8 mouse cellular contexts compared by ENCODE assay signal in the genomic region with DNA sequence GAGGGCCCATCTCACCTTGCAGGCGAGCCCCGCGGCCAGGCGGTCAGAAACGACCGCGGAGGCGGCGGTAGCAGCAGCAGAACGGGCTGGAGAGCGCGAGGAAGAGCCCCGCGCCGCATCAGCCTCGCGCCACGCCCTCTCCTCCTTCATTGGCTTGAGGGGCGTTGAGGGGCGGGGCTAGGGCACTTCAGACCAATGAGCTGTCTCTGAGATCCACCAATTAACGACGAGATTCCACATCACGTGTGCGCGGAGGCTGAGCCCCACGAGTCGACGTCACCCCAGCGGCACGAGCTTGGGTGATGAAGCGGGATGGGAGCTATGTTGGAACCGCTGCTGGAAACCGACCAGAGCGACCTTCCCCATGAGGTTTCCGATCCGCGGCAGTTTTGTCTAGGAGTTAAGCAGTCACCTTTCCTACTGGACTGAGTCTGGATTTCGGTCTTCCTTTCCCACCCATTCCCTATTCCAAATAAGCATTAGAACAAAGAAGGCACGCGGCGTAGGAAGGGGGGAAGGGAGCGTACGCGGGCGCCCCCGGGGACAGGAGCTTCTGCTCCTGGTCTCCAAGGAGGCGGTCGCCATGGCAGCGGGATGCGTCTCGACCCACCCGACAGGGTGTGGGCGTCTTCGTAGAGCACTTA. TPM values are rescaled to one million over a fixed set of nuclear protein-coding genes. Genes with fewer than 3 reads are reported as not detected.
DNase-seq lines count a peak whose midpoint lies in the region; ATAC-seq and TF ChIP-seq lines count a peak whose summit lies in the region.

Gene 1700037H04Rik (minus strand): TSS at position 144 of the 644 bp plus-strand sequence.

- H3K9ac ChIP-seq in forebrain, embryonic 16.5 days (replicated peaks; ENCODE audit: low read depth, low read length), result peak within 1 kb of the TSS; percentile 85
- peak within 1 kb of the TSS; percentile 80 for H3K9ac ChIP-seq in lung, embryonic 14.5 days

- under 1% methylated on average over 54 of the region's 54 CpGs for WGBS in forebrain, embryonic 16.5 days
- under 1% methylated on average over 54 of the region's 54 CpGs for WGBS in lung, embryonic 14.5 days
- under 1% methylated on average over 54 of the region's 54 CpGs for WGBS in olfactory bulb, adult 2 months
- WGBS in thymus, adult 2 months, result under 1% methylated on average over 54 of the region's 54 CpGs

- H3K36me3 ChIP-seq in G1E (replicated peaks), result peaks cover 29% of the 10 kb centered on the region
- no peaks in the 10 kb centered on the region for H3K36me3 ChIP-seq in forebrain, embryonic 16.5 days (ENCODE audit: control insufficient read depth, insufficient read depth)
- no peaks in the 10 kb centered on the region for H3K36me3 ChIP-seq in lung, embryonic 14.5 days (ENCODE audit: insufficient read depth)
- no peaks in the 10 kb centered on the region for H3K36me3 ChIP-seq in thymus, adult 2 months (ENCODE audit: control insufficient read depth, insufficient read depth, low read length)

- no peak for TF ChIP-seq CTCF in G1E (IDR thresholded peaks at IDR 0.05; ENCODE audit: low read depth, low read length)
- no peak for TF ChIP-seq CTCF in layer of hippocampus, adult 2 months (conservative IDR thresholded peaks at IDR 0.05)
- no peak for TF ChIP-seq CTCF in lung, embryonic 14.5 days (IDR thresholded peaks at IDR 0.05; ENCODE audit: low read depth)
- no peak for TF ChIP-seq CTCF in olfactory bulb, adult 2 months (IDR thresholded peaks at IDR 0.05; ENCODE audit: insufficient read depth, low read depth, low read length)
- TF ChIP-seq CTCF in thymus, adult 2 months (IDR thresholded peaks at IDR 0.05; ENCODE audit: borderline replicate concordance, control insufficient read depth, extremely low read depth, insufficient read depth, low read length, poor library complexity), result 0 out of 2 replicates have a peak, but pooled peaks have one; percentile 18

- intact Hi-C loops in heart, postnatal 36 days (cut with DNase I), result loop anchor here (1.0 to 5.0 kb wide), 2 partner anchors 65 to 198 kb away; no protein-coding TSS in a partner anchor

- H3K27me3 ChIP-seq in G1E (ENCODE audit: insufficient read depth, low read length), result peaks cover 7% of the 10 kb centered on the region
- no peaks in the 10 kb centered on the region for H3K27me3 ChIP-seq in forebrain, embryonic 16.5 days (replicated peaks; ENCODE audit: control insufficient read depth, insufficient read depth, low read length)
- no peaks in the 10 kb centered on the region for H3K27me3 ChIP-seq in lung, embryonic 14.5 days (ENCODE audit: insufficient read depth, low read length)
- no peaks in the 10 kb centered on the region for H3K27me3 ChIP-seq in thymus, adult 2 months (ENCODE audit: control insufficient read depth, insufficient read depth, low read length)

- peak; percentile 100 for DNase-seq in G1E (ENCODE audit: low spot score)
- DNase-seq in cerebellum, adult 18-20 months, result peak; percentile 96 to 99
- DNase-seq in heart, postnatal 36 days, result peak; percentile 92 to 93
- peak; percentile 93 to 97 for DNase-seq in layer of hippocampus, adult 2 months (ENCODE audit: low spot score in 2 of 2)
- peak; percentile 99 for DNase-seq in lung, embryonic 14.5 days
- DNase-seq in thymus, adult 2 months, result peak; percentile 96

- H3K27ac ChIP-seq in forebrain, embryonic 16.5 days (ENCODE audit: low read length), result peak within 1 kb of the TSS; percentile 96
- peak within 1 kb of the TSS; percentile 96 for H3K27ac ChIP-seq in layer of hippocampus, adult 2 months
- peak within 1 kb of the TSS; percentile 92 for H3K27ac ChIP-seq in lung, embryonic 14.5 days (ENCODE audit: low read depth)
- peak within 1 kb of the TSS; percentile 76 for H3K27ac ChIP-seq in olfactory bulb, adult 2 months (ENCODE audit: insufficient read depth, low read depth, low read length)
- H3K27ac ChIP-seq in thymus, adult 2 months (ENCODE audit: control insufficient read depth, insufficient read depth, low read length), result no peak within 1 kb of the TSS

- H3K4me3 ChIP-seq in G1E (ENCODE audit: low read depth, low read length), result peak within 1 kb of the TSS; percentile 80
- peak within 1 kb of the TSS; percentile 95 for H3K4me3 ChIP-seq in forebrain, embryonic 16.5 days (replicated peaks; ENCODE audit: low read length)
- H3K4me3 ChIP-seq in layer of hippocampus, adult 2 months, result peak within 1 kb of the TSS; percentile 84
- H3K4me3 ChIP-seq in lung, embryonic 14.5 days (ENCODE audit: low read depth, low read length), result peak within 1 kb of the TSS; percentile 75
- peak within 1 kb of the TSS; percentile 67 for H3K4me3 ChIP-seq in olfactory bulb, adult 2 months (ENCODE audit: insufficient read depth, low read depth, low read length)
- peak within 1 kb of the TSS; percentile 61 for H3K4me3 ChIP-seq in thymus, adult 2 months (ENCODE audit: control insufficient read depth, insufficient read depth, low read length)

- peaks cover 41% of the 10 kb centered on the region for H3K4me1 ChIP-seq in G1E (ENCODE audit: insufficient read depth, low read depth, low read length)
- H3K4me1 ChIP-seq in forebrain, embryonic 16.5 days (replicated peaks; ENCODE audit: control insufficient read depth, insufficient read depth, low read length), result peaks cover 23% of the 10 kb centered on the region
- H3K4me1 ChIP-seq in lung, embryonic 14.5 days (ENCODE audit: insufficient read depth), result 0 out of 2 replicates have a peak, but pooled peaks cover 3% of the 10 kb centered on the region
- peaks cover 9% of the 10 kb centered on the region for H3K4me1 ChIP-seq in olfactory bulb, adult 2 months (ENCODE audit: control insufficient read depth, insufficient read depth, low read length)
- peaks cover 12% of the 10 kb centered on the region for H3K4me1 ChIP-seq in thymus, adult 2 months (replicated peaks; ENCODE audit: control insufficient read depth, insufficient read depth, low read length)

- H3K4me2 ChIP-seq in forebrain, embryonic 16.5 days (ENCODE audit: low read length), result peak within 1 kb of the TSS; percentile 84
- H3K4me2 ChIP-seq in lung, embryonic 14.5 days, result peak within 1 kb of the TSS; percentile 99

- ATAC-seq in G1E (ENCODE audit: extremely low read depth, insufficient number of reproducible peaks, low FRiP score, poor library complexity, severe bottlenecking), result peak; percentile 97
- peak; percentile 97 for ATAC-seq in forebrain, embryonic 16.5 days
- ATAC-seq in lung, embryonic 14.5 days (ENCODE audit: insufficient read depth), result peak; percentile 96

- H3K9me3 ChIP-seq in G1E (replicated peaks), result no peaks in the 10 kb centered on the region
- no peaks in the 10 kb centered on the region for H3K9me3 ChIP-seq in forebrain, embryonic 16.5 days (ENCODE audit: control insufficient read depth, low read length)
- no peaks in the 10 kb centered on the region for H3K9me3 ChIP-seq in lung, embryonic 14.5 days (ENCODE audit: low read depth, low read length)

- TF ChIP-seq POLR2A in olfactory bulb, adult 2 months (IDR thresholded peaks at IDR 0.05; ENCODE audit: insufficient read depth, low read depth, low read length), result peak; percentile 94
- TF ChIP-seq POLR2A in thymus, adult 2 months (IDR thresholded peaks at IDR 0.05; ENCODE audit: control insufficient read depth, extremely low read depth, insufficient read depth, low read length, poor library complexity), result peak; percentile 82

RNA-seq across cellular contexts. Expression of gene 1700037H04Rik, which starts in this region (rescaled TPM):
- total RNA-seq in G1E (2014; fragmentation: Nextera tagmentation), result 81.9 and 98.7 TPM in 2 replicates
- total RNA-seq in G1E (2017), result 28.1 and 30.2 TPM in 2 replicates
- polyA plus RNA-seq in G1E (2012), result 155 and 173 TPM in 2 replicates
- 87.5 and 97.1 TPM in 2 replicates for polyA plus RNA-seq in forebrain, embryonic 16.5 days (2015; fragmentation: Nextera tagmentation; extraction: Ambion mirVana)
- 10 to 100 TPM in 1 of 2 experiments, 1 to 10 TPM in 1; 9.7 to 12.8 TPM for total RNA-seq in heart, postnatal 36 days (2021)
- total RNA-seq in layer of hippocampus, adult 2 months (2021), result 10 to 100 TPM; 46.0 to 46.7 TPM
- polyA plus RNA-seq in lung, embryonic 14.5 days (2014; fragmentation: Nextera tagmentation; extraction: Ambion mirVana), result 70.6 and 76.1 TPM in 2 replicates
- polyA plus RNA-seq in olfactory bulb, adult 2 months (2012; ENCODE audit: insufficient read depth, insufficient read length, low replicate concordance, missing spikeins), result not detected in 2 replicates
- polyA plus RNA-seq in thymus, adult 2 months (2012; rRNA removed), result 108 and 135 TPM in 2 replicates

Comparison
In these comparisons a context has a peak if more than half of its experiments do, and no peak if none do; other contexts are left out.
1. RNA of gene 1700037H04Rik (polyA plus RNA-seq): 155 to 173 TPM in G1E, 108 to 135 TPM in thymus, adult 2 months, 87.5 to 97.1 TPM in forebrain, embryonic 16.5 days and 70.6 to 76.1 TPM in lung, embryonic 14.5 days; not detected in olfactory bulb, adult 2 months; every median in the first group is over 10 times any median in the second.
2. Peak in every context shown above with its lines, with median percentiles within 50 percentile points of each other: ATAC-seq, DNase-seq and H3K4me3 ChIP-seq.